Mouse (Mus musculus) embryonic facial prominence, embryonic 14.5 days (tissue): Measurements from ENCODE around the gene Fam126a. TPM values are rescaled to one million over a fixed set of nuclear protein-coding genes. Genes with fewer than 3 reads are reported as not detected.
"Not testable (repeated sequence)": the region's sequence is repeated elsewhere in the genome, so short reads cannot be mapped to it uniquely, and the experiment has no call there.

Experiments used
- ATAC-seq: fragments of 200-750 bp; cut with Nextera tagmentation; 2 replicates; pipeline ENCODE4 v1.8.0; 2017; ENCODE audit warnings: low read depth, moderate number of reproducible peaks, moderate TSS enrichment
- DNase-seq: peaks from one replicate; pipeline ENCODE4 v3.0.0-alpha.2; 2015; ENCODE audit warnings: low spot score
- H3K27ac ChIP-seq: fragments of 300-500 bp; sonication (generic); replicated peaks from 2 replicates; pipeline ENCODE4 v1.5.1; 2014; ENCODE audit warnings: low read depth, mild to moderate bottlenecking, low read length, moderate library complexity
- H3K27me3 ChIP-seq: fragments of 300-500 bp; sonication (generic); replicated peaks from 2 replicates; pipeline ENCODE4 v1.6.1; 2014; ENCODE audit warnings: low read length; ENCODE audit not compliant: control insufficient read depth, insufficient read depth
- H3K36me3 ChIP-seq: fragments of 300-500 bp; sonication (generic); 2 replicates; pipeline ENCODE4 v1.6.1; 2014; ENCODE audit warnings: low read length, mixed read lengths; ENCODE audit not compliant: control insufficient read depth, insufficient read depth
- H3K4me1 ChIP-seq: fragments of 300-500 bp; sonication (generic); 2 replicates; pipeline ENCODE4 v1.6.1; 2014; ENCODE audit warnings: antibody characterized with exemption, low read length; ENCODE audit not compliant: control insufficient read depth, insufficient read depth
- H3K4me2 ChIP-seq: fragments of 300-500 bp; sonication (generic); 2 replicates; pipeline ENCODE4 v1.6.1; 2014; ENCODE audit warnings: low read depth, mild to moderate bottlenecking, low read length, moderate library complexity, mixed read lengths
- H3K4me3 ChIP-seq: fragments of 300-500 bp; sonication (generic); 2 replicates; pipeline ENCODE4 v1.5.1; 2014; ENCODE audit warnings: low read depth, mild to moderate bottlenecking, low read length
- H3K9ac ChIP-seq: fragments of 300-500 bp; sonication (generic); 2 replicates; pipeline ENCODE4 v1.6.1; 2014; ENCODE audit warnings: low read depth, mild to moderate bottlenecking, low read length, moderate library complexity, mixed read lengths
- H3K9me3 ChIP-seq: fragments of 300-500 bp; sonication (generic); 2 replicates; pipeline ENCODE4 v1.6.1; 2016; ENCODE audit warnings: low read length; ENCODE audit not compliant: control insufficient read depth
- WGBS: fragments of 180-500 bp; shearing (Covaris S2); extraction: QIAGEN DNeasy Blood & Tissue Kit; methylation state at CpG from one replicate; pipeline ENCODE4 v1.1.7; 2014; 5-methylcytosine and 5-hydroxymethylcytosine counted together
- polyA plus RNA-seq: library from polyadenylated mRNA; unstranded; fragments of >200 nt; fragmentation: Nextera tagmentation; extraction: Ambion mirVana; gene quantifications from 2 replicates; pipeline ENCODE4 v1.2.1, GENCODE M21; 2014

The Fam126a gene
- polyA plus RNA-seq, 1 experiment from 2014 or later = 40.2 TPM

GRCm38 (mm10) chr5:23893156-23893863 is 137.2 kb downstream of the Fam126a start:
- Histone ChIP-seq H3K27ac (no peak overlapping the region), H3K27me3 (no peaks in the 10 kb centered on the region), H3K4me2 (no peak overlapping the region), H3K4me3 (no peak overlapping the region), H3K9ac (no peak overlapping the region), H3K4me1 (no peaks in the 10 kb centered on the region), H3K36me3 (no peaks in the 10 kb centered on the region), H3K9me3 (no peaks in the 10 kb centered on the region)
- ATAC-seq = no peak
- DNase-seq = no peak
- 74% methylated on average over 5 of the region's 5 CpGs for WGBS

GRCm38 (mm10) chr5:23890734-23891133 is 139.8 kb downstream of the Fam126a start:
- no peak overlapping the region for H3K4me3 ChIP-seq
- no peak overlapping the region for H3K9ac ChIP-seq
- ATAC-seq (no peak), DNase-seq (peak; percentile 63)
- no peaks in the 10 kb centered on the region for H3K4me1 ChIP-seq
- no peaks in the 10 kb centered on the region for H3K27me3 ChIP-seq
- H3K36me3 ChIP-seq = no peaks in the 10 kb centered on the region
- no peak overlapping the region for H3K4me2 ChIP-seq
- no peaks in the 10 kb centered on the region for H3K9me3 ChIP-seq
- 40% methylated on average over 10 of the region's 10 CpGs for WGBS
- no peak overlapping the region for H3K27ac ChIP-seq

DNA sequence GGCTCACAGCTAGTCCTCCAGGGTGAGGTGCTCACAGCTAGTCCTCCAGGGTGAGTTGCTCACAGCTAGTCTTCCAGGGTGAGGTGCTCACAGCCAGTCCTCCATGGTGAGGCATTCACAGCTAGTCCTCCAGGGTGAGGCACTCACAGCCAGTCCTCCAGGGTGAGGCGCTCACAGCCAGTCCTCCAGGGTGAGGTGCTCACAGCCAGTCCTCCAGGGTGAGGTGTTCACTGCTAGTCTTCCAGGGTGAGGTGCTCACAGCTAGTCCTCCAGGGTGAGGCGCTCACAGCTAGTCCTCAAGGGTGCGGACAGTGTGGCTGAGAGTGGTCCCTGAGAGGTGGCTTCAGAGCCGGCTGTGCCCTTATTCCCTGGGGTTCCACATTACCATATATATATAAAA is 141.0 kb downstream of the Fam126a start:
- no peak for DNase-seq
- Histone ChIP-seq H3K36me3 (no peaks in the 10 kb centered on the region), H3K4me2 (no peak overlapping the region), H3K4me1 (no peaks in the 10 kb centered on the region), H3K27me3 (no peaks in the 10 kb centered on the region), H3K9ac (no peak overlapping the region), H3K4me3 (no peak overlapping the region), H3K27ac (no peak overlapping the region), H3K9me3 (peaks cover under 1% of the 10 kb centered on the region; the same call in 1 of the 2 replicates)
- no peak for ATAC-seq
- 71% methylated on average over 4 of the region's 4 CpGs for WGBS

DNA sequence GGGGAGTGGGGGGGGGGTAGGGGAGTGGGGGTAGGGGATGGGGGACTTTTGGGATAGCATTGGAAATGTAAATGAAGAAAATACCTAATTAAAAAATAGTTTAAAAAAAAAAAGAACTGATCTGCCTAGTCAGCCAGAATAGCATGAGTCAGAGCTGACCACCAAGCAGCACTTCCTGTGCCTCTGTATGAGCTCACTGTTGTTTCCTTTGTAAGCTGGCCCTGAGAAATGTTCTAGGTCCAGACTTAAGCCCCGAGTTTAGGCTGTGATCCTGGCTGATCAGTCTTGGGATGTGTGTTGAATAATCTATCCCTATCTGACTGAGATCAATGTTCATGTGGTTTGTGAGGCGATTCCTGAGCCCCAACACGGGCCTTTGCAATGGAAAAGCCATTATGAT is 143.4 kb downstream of the Fam126a start:
- H3K4me3 ChIP-seq = no peak overlapping the region
- H3K9me3 ChIP-seq = peaks cover 11% of the 10 kb centered on the region; the same call in 1 of the 2 replicates
- H3K27ac ChIP-seq = no peak overlapping the region
- no peaks in the 10 kb centered on the region for H3K4me1 ChIP-seq
- no peak for ATAC-seq
- H3K27me3 ChIP-seq = no peaks in the 10 kb centered on the region
- WGBS = 66% methylated on average over 3 of the region's 3 CpGs
- H3K4me2 ChIP-seq = no peak overlapping the region
- no peaks in the 10 kb centered on the region for H3K36me3 ChIP-seq
- no peak for DNase-seq
- no peak overlapping the region for H3K9ac ChIP-seq

DNA sequence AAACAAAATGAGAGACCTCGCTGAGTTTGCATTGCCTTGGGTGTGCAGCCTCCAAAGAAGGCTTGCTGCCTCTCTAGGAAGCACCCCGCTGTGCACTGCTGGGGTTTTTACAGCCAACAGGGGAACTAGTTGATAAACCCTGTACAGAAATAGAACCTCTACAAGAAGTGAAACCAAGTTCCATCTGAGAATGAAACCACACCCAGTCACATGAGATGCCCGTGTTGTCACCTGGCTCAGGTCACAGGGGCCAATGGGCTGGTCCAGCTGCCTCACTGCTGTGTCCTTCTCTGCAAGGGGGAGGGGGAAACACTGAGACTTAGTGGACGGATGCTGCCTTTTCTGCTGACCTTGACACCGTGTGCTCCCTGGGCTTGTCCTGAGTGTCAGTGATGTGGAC is 156.0 kb downstream of the Fam126a start:
- Histone ChIP-seq H3K4me1 (no peaks in the 10 kb centered on the region), H3K9ac (no peak overlapping the region), H3K4me3 (no peak overlapping the region), H3K4me2 (no peak overlapping the region), H3K36me3 (no peaks in the 10 kb centered on the region), H3K27ac (no peak overlapping the region), H3K27me3 (no peaks in the 10 kb centered on the region), H3K9me3 (no peaks in the 10 kb centered on the region)
- DNase-seq (no peak), ATAC-seq (no peak)
- 57% methylated on average over 5 of the region's 5 CpGs for WGBS

- H3K27ac ChIP-seq = no peak overlapping the region
- H3K4me1 ChIP-seq = no peaks in the 10 kb centered on the region
- H3K9me3 ChIP-seq = no peaks in the 10 kb centered on the region
- no peaks in the 10 kb centered on the region for H3K27me3 ChIP-seq
- no peak overlapping the region for H3K9ac ChIP-seq
- 78% methylated on average over 6 of the region's 6 CpGs for WGBS
- H3K4me3 ChIP-seq = no peak overlapping the region
- ATAC-seq (no peak), DNase-seq (no peak)
- no peaks in the 10 kb centered on the region for H3K36me3 ChIP-seq
- H3K4me2 ChIP-seq = no peak overlapping the region
These were observed 157.9 kb downstream of the Fam126a start for GRCm38 (mm10) chr5:23872586-23872985.

DNA sequence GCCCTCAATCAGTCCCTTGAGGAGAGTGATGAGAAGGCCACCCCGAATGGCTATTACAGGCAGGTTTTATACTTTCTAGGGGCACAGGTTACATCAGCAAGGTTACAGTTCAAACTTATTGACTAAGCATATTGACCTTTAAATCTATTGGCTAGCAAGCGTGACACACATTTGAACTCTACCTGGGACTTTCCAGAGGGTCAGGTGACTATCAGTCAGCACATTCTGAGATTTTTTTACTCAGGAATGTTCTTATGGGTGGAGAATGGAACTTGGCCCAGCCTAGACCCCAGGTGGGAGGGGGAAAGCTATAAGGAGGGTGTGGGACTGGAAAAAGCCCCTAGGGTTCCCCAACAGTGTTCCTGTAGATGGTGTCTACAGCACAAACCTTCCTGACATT is 159.2 kb downstream of the Fam126a start:
- WGBS = 85% methylated on average over 2 of the region's 2 CpGs
- not testable (repeated sequence) for H3K9ac ChIP-seq, DNase-seq, H3K27me3 ChIP-seq, H3K4me1 ChIP-seq, H3K36me3 ChIP-seq, H3K4me3 ChIP-seq, H3K9me3 ChIP-seq, ATAC-seq, H3K4me2 ChIP-seq, H3K27ac ChIP-seq

DNA sequence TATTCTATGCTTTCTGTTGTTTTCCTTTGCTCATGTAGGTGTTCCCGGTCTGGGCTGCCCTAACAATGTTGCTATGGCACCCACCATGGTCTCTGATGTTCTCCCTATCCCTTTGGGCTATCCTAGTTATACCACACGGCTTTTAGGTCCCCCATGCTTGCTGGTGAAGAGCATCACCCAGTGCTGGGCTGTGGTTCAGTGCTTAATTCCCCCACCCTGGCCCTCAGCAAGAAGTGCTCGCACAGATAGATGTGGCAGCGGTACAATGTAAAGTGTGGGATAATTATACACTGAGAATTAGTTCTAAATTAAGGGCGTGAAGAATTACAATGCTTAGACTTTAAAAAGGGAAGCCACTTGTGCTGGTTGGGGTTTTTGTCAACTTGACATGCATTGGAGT is 164.5 kb downstream of the Fam126a start:
- H3K9ac ChIP-seq = no peak overlapping the region
- ATAC-seq = no peak
- no peak overlapping the region for H3K4me2 ChIP-seq
- 90% methylated on average over 5 of the region's 5 CpGs for WGBS
- H3K9me3 ChIP-seq = no peaks in the 10 kb centered on the region
- no peak overlapping the region for H3K27ac ChIP-seq
- H3K27me3 ChIP-seq = no peaks in the 10 kb centered on the region
- no peaks in the 10 kb centered on the region for H3K36me3 ChIP-seq
- no peak overlapping the region for H3K4me3 ChIP-seq
- no peaks in the 10 kb centered on the region for H3K4me1 ChIP-seq
- no peak for DNase-seq
